ENCODE assay signal across 9 mouse cellular contexts in the genomic region with DNA sequence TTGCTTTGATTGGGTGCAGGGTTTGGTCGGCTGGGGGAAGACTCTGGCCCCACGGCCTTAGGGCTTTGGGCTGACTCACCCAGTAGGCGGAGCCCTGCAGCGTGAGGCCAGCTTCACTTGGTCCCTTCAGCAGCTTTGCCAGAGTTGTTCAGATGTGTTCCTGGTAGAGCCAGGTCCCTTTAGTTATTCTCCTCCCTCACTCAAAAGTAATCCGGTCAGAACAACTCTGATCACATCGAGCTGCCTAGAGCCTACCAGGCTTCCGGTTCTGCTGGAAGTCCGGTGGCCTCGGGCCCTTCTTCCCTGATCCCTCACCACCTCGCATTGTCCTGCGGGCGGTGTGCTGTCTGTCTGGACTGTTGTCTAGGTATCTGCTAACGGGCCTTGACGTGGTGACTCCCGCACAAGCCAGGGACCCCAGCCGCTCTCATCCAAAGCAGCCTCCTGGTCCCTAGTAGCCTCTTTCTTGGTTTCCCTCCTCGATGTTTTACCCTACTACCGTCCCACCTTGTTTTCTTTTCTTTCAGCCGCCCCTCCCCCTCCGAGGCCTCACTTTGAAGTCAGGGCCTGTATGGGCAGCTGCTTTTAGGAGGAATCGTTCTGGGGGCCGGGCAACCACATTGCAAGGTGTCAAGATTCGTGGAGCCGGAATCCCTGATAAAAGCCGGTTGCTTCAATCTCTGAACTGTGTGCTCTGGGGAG. TPM values are rescaled to one million over a fixed set of nuclear protein-coding genes. Genes with fewer than 3 reads are reported as not detected.
DNase-seq lines count a peak whose midpoint lies in the region; ATAC-seq lines count a peak whose summit lies in the region.
"Had no signal": no experiment of that assay in that cellular context is flagged by ENCODE, and none has a peak within 500 bp of the region (broad histone marks: within the 10 kb centered on the region; RNA-seq: fewer than 3 reads in every experiment).

No protein-coding gene starts in this region.

- DNase-seq in layer of hippocampus, adult 11-12 months (ENCODE audit: low spot score): peak; percentile 41
- no peak for DNase-seq in layer of hippocampus, postnatal 14 days (ENCODE audit: low spot score in 2 of 2)
- peak; percentile 87 for DNase-seq in embryo, embryonic 10 days (ENCODE audit: low spot score)
- DNase-seq in heart, adult 8-10 months (ENCODE audit: low spot score): peak; percentile 68
- peak; percentile 66 for DNase-seq in kidney, adult 18-20 months
- DNase-seq in lung, adult 18-20 months: peak; percentile 44 to 67
- no peak for DNase-seq in frontal cortex, postnatal 36 days (ENCODE audit: low spot score in 2 of 2)

- no peaks in the 10 kb centered on the region for H3K36me3 ChIP-seq in neural tube, embryonic 13.5 days

- peak overlapping the region; percentile 54 for H3K4me2 ChIP-seq in neural tube, embryonic 13.5 days

- peak overlapping the region; percentile 19 for H3K4me3 ChIP-seq in neural tube, embryonic 13.5 days

- no peaks in the 10 kb centered on the region for H3K9me3 ChIP-seq in neural tube, embryonic 13.5 days

- under 1% methylated on average over 25 of the region's 25 CpGs for WGBS in neural tube, embryonic 13.5 days

- peaks cover 73% of the 10 kb centered on the region for H3K27me3 ChIP-seq in neural tube, embryonic 13.5 days

- peaks cover 42% of the 10 kb centered on the region for H3K4me1 ChIP-seq in neural tube, embryonic 13.5 days (replicated peaks)

- peak; percentile 24; the same call in 1 of the 2 replicates for ATAC-seq in neural tube, embryonic 13.5 days (ENCODE audit: low read depth)

- peak overlapping the region; percentile 56 for H3K9ac ChIP-seq in neural tube, embryonic 13.5 days

- peak overlapping the region; percentile 35; the same call in 1 of the 2 replicates for H3K27ac ChIP-seq in neural tube, embryonic 13.5 days (replicated peaks)

RNA-seq across cellular contexts. Expression of a gene that starts 4.5 kb away (rescaled TPM):
- 10 to 100 TPM; 35.0 to 36.5 TPM for total RNA-seq in layer of hippocampus, postnatal 14 days (2021)
- total RNA-seq in heart, adult 8-10 months (2022): 100 to 1,000 TPM in 1 of 4 experiments, 10 to 100 TPM in 3; 87.6 to 103 (median 91.3) TPM
- 21.1 and 23.1 TPM in 2 replicates for polyA plus RNA-seq in neural tube, embryonic 13.5 days (2015; fragmentation: Nextera tagmentation; extraction: Ambion mirVana)

RNA-seq across cellular contexts. Expression of a gene that starts 40.1 kb away (rescaled TPM):
- not detected for total RNA-seq in layer of hippocampus, postnatal 14 days (2021)
- under 1 TPM in 2 of 4 experiments, not detected in 2; 0.09 to 0.14 TPM for total RNA-seq in heart, adult 8-10 months (2022)
- polyA plus RNA-seq in neural tube, embryonic 13.5 days (2015; fragmentation: Nextera tagmentation; extraction: Ambion mirVana): 0.22 TPM in 1 of 2 replicates, not detected in the other
- total RNA-seq: left cerebral cortex, postnatal 14 days had no signal

Comparison
In these comparisons a context has a peak if more than half of its experiments do, and no peak if none do; other contexts are left out.
1. DNase-seq: peak in layer of hippocampus, adult 11-12 months (single experiment), embryo, embryonic 10 days (single experiment), heart, adult 8-10 months (single experiment), kidney, adult 18-20 months (single experiment) and lung, adult 18-20 months (2 of 2); none in layer of hippocampus, postnatal 14 days (0 of 2) and frontal cortex, postnatal 36 days (0 of 2).